Mouse (Mus musculus): ENCODE results near the gene Helb.

DNA sequence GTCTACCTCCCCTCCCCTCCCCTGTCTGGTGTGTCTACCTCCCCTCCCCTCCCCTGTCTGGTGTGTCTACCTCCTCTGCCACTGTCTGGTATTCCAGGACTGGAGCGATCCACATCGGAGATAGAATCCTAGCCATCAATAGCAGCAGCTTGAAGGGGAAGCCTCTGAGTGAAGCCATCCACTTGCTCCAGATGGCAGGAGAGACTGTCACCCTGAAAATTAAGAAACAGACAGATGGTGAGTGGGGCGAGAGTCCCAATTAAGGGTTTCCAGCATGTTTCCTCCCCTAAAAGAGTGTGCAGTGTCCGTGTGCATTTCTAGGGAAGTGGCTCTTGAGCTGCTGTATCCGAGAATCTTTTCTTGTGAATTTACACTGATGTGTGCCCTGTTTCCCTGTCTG lies 74.6 kb downstream of the Helb start:
- TF ChIP-seq CTCF (IDR thresholded peaks at IDR 0.05; ENCODE audit: borderline replicate concordance, control insufficient read depth, extremely low read depth, insufficient read depth, low read length, poor library complexity) = no peak
- TF ChIP-seq POLR2A (IDR thresholded peaks at IDR 0.05; ENCODE audit: control insufficient read depth, extremely low read depth, insufficient read depth, low read length, poor library complexity) = no peak
